In genomic region chr2:45171520-45172173, GRCm38 (mm10) we compare ENCODE assay signal across 11 mouse cellular contexts. TPM values are rescaled to one million over a fixed set of nuclear protein-coding genes. Genes with fewer than 3 reads are reported as not detected.
DNase-seq lines count a peak whose midpoint lies in the region; ATAC-seq and TF ChIP-seq lines count a peak whose summit lies in the region.
"Had no signal": no experiment of that assay in that cellular context is flagged by ENCODE, and none has a peak within 500 bp of the region (broad histone marks: within the 10 kb centered on the region; RNA-seq: fewer than 3 reads in every experiment).

No protein-coding gene starts in this region.

- DNase-seq in heart, postnatal 36 days = no peak
- peak; percentile 94 for DNase-seq in MEL (ENCODE audit: low read depth, low spot score)
- DNase-seq in lung, postnatal 36 days = peak; percentile 62
- no peak for DNase-seq in left cerebral cortex, postnatal 4 days
- no peak for DNase-seq in frontal cortex, adult 2 months (ENCODE audit: extremely low spot score in 1 of 2, low spot score in 1 of 2)
- no peak for DNase-seq in urinary bladder, adult 18-20 months (ENCODE audit: low spot score in 2 of 2)
- DNase-seq: B cell, adult 2 months; gastrocnemius, postnatal 10 days had no signal

- peak; percentile 73 to 78 for TF ChIP-seq EP300 in MEL (IDR thresholded peaks at IDR 0.05; ENCODE audit: low read depth in 1 of 2, low read length in 2 of 2)

- no peaks in the 10 kb centered on the region for H3K27me3 ChIP-seq in heart, embryonic 11.5 days (ENCODE audit: control insufficient read depth, insufficient read depth, low read length)
- no peaks in the 10 kb centered on the region for H3K27me3 ChIP-seq in MEL (ENCODE audit: control insufficient read depth in 1 of 2, insufficient read depth in 2 of 2, low read length in 2 of 2)
- H3K27me3 ChIP-seq: embryonic facial prominence, embryonic 13.5 days had no signal

- no peak for TF ChIP-seq CTCF in MEL (IDR thresholded peaks at IDR 0.05 in 2 of 3, conservative IDR thresholded peaks at IDR 0.05 in 1 of 3; ENCODE audit: control insufficient read depth in 1 of 3, insufficient read depth in 1 of 3, low read depth in 2 of 3, low read length in 3 of 3, poor library complexity in 1 of 3, severe bottlenecking in 1 of 3)

- H3K4me1 ChIP-seq in heart, embryonic 11.5 days (ENCODE audit: control insufficient read depth, insufficient read depth, low read length) = peaks cover 8% of the 10 kb centered on the region; the same call in 1 of the 2 replicates
- H3K4me1 ChIP-seq in MEL (ENCODE audit: control insufficient read depth in 1 of 2, insufficient read depth in 2 of 2, low read length in 2 of 2) = peaks cover 5 to 22% of the 10 kb centered on the region in 2 experiments; a peak in 3 of 4 replicates

- TF ChIP-seq RAD21 in MEL (IDR thresholded peaks at IDR 0.05; ENCODE audit: low read depth, low read length) = no peak

- H3K79me2 ChIP-seq in MEL (ENCODE audit: control insufficient read depth, insufficient read depth, low read length, poor library complexity) = no peaks in the 10 kb centered on the region; the same call in 1 of the 2 replicates

- H3K4me2 ChIP-seq in heart, embryonic 11.5 days = peak overlapping the region; percentile 41
- H3K4me2 ChIP-seq: embryonic facial prominence, embryonic 13.5 days had no signal

- peak in 1 of 2 experiments; percentile 59; a peak in 2 of 4 replicates for TF ChIP-seq POLR2A in MEL (IDR thresholded peaks at IDR 0.05; ENCODE audit: control insufficient read depth in 1 of 2, insufficient read depth in 1 of 2, low read depth in 1 of 2, low read length in 2 of 2, poor library complexity in 1 of 2)

- intact Hi-C loops in heart, postnatal 36 days (cut with DNase I) = no loop called here
- intact Hi-C loops in left cerebral cortex, postnatal 4 days (cut with DNase I) = no loop called here

- H3K9me3 ChIP-seq in heart, embryonic 11.5 days (replicated peaks; ENCODE audit: control insufficient read depth, low read length) = no peaks in the 10 kb centered on the region
- H3K9me3 ChIP-seq in MEL (replicated peaks; ENCODE audit: insufficient read depth, low read length) = no peaks in the 10 kb centered on the region
- H3K9me3 ChIP-seq: embryonic facial prominence, embryonic 13.5 days had no signal

- peak; percentile 80 for ATAC-seq in heart, embryonic 11.5 days (replicated peaks; ENCODE audit: insufficient number of reproducible peaks, low FRiP score, low TSS enrichment)
- ATAC-seq in hematopoietic stem cell, adult 5-6 weeks (replicated peaks in 1 of 2; ENCODE audit: insufficient read depth in 1 of 2, low FRiP score in 2 of 2, low TSS enrichment in 1 of 2, low read depth in 1 of 2, poor library complexity in 2 of 2, severe bottlenecking in 2 of 2) = peak; percentile 52 to 62

- H3K9ac ChIP-seq in heart, embryonic 11.5 days (ENCODE audit: low read depth, low read length) = no peak overlapping the region; the same call in 1 of the 2 replicates
- peak overlapping the region; percentile 78 for H3K9ac ChIP-seq in MEL (ENCODE audit: control insufficient read depth, low read depth, low read length, poor library complexity, severe bottlenecking)
- H3K9ac ChIP-seq: embryonic facial prominence, embryonic 13.5 days had no signal

- 18% methylated on average over 12 of the region's 12 CpGs for WGBS in heart, embryonic 11.5 days (ENCODE audit: insufficient replicate concordance)

- peak overlapping the region; percentile 25; the same call in 1 of the 2 replicates for H3K27ac ChIP-seq in heart, embryonic 11.5 days (ENCODE audit: low read depth, low read length)
- H3K27ac ChIP-seq in MEL (ENCODE audit: control insufficient read depth, low read depth, low read length) = peak overlapping the region; percentile 99
- H3K27ac ChIP-seq: embryonic facial prominence, embryonic 13.5 days had no signal

- no peak overlapping the region for H3K4me3 ChIP-seq in heart, embryonic 11.5 days (ENCODE audit: low read depth, low read length)
- H3K4me3 ChIP-seq in MEL (ENCODE audit: control insufficient read depth in 1 of 2, insufficient read depth in 1 of 2, low read depth in 2 of 2, low read length in 2 of 2) = peak overlapping the region; percentile 53 to 81
- H3K4me3 ChIP-seq: embryonic facial prominence, embryonic 13.5 days had no signal

- no peaks in the 10 kb centered on the region for H3K36me3 ChIP-seq in heart, embryonic 11.5 days (ENCODE audit: control insufficient read depth, insufficient read depth, low read length)
- H3K36me3 ChIP-seq in MEL (ENCODE audit: control insufficient read depth in 1 of 2, insufficient read depth in 2 of 2, low read length in 2 of 2) = peaks cover 0 to 12% of the 10 kb centered on the region in 2 experiments; a peak in 2 of 4 replicates
- H3K36me3 ChIP-seq: embryonic facial prominence, embryonic 13.5 days had no signal

TF ChIP-seq in MEL, 35 proteins besides CTCF, POLR2A, EP300 and RAD21:
- TF ChIP-seq ZKSCAN1 (IDR thresholded peaks at IDR 0.05; ENCODE audit: low read depth, low read length) = no peak
- TF ChIP-seq MYB (IDR thresholded peaks at IDR 0.05; ENCODE audit: low read depth, low read length) = 0 out of 2 replicates have a peak, but pooled peaks have one; percentile 46
- 0 out of 2 replicates have a peak, but pooled peaks have one; percentile 16 for TF ChIP-seq ZC3H11A (IDR thresholded peaks at IDR 0.05; ENCODE audit: low read depth, low read length)
- peak; percentile 77 for TF ChIP-seq GATA1 (IDR thresholded peaks at IDR 0.05; ENCODE audit: low read depth, low read length)
- no peak for TF ChIP-seq HCFC1 (IDR thresholded peaks at IDR 0.05; ENCODE audit: low read depth, low read length)
- TF ChIP-seq JUND (IDR thresholded peaks at IDR 0.05; ENCODE audit: low read depth, low read length) = no peak
- peak; percentile 59; the same call in 1 of the 2 replicates for TF ChIP-seq BHLHE40 (IDR thresholded peaks at IDR 0.05; ENCODE audit: borderline replicate concordance, low read depth, low read length)
- TF ChIP-seq TBP (IDR thresholded peaks at IDR 0.05; ENCODE audit: low read depth, low read length) = no peak
- peak; percentile 43; the same call in 1 of the 2 replicates for TF ChIP-seq ZMIZ1 (IDR thresholded peaks at IDR 0.05; ENCODE audit: low read depth, low read length)
- peak; percentile 23; the same call in 1 of the 2 replicates for TF ChIP-seq SMC3 (IDR thresholded peaks at IDR 0.05; ENCODE audit: low read depth, low read length)
- peak; percentile 96 for TF ChIP-seq MXI1 (IDR thresholded peaks at IDR 0.05; ENCODE audit: low read depth, low read length)
- TF ChIP-seq MAZ (IDR thresholded peaks at IDR 0.05; ENCODE audit: low read depth, low read length) = peak; percentile 77; the same call in 1 of the 2 replicates
- TF ChIP-seq USF1 (IDR thresholded peaks at IDR 0.05; ENCODE audit: low read depth, low read length) = peak; percentile 52; the same call in 1 of the 2 replicates
- no peak for TF ChIP-seq POLR2AphosphoS5 (IDR thresholded peaks at IDR 0.05; ENCODE audit: borderline replicate concordance, low read depth, low read length)
- TF ChIP-seq TAL1 (IDR thresholded peaks at IDR 0.05; ENCODE audit: low read length) = peak; percentile 98
- peak; percentile 30; the same call in 1 of the 2 replicates for TF ChIP-seq RCOR1 (IDR thresholded peaks at IDR 0.05; ENCODE audit: low read depth, low read length)
- TF ChIP-seq GABPA (IDR thresholded peaks at IDR 0.05; ENCODE audit: low read depth, low read length) = no peak
- peak; percentile 11; the same call in 1 of the 2 replicates for TF ChIP-seq NELFE (IDR thresholded peaks at IDR 0.05; ENCODE audit: low read depth, low read length)
- TF ChIP-seq TCF12 (IDR thresholded peaks at IDR 0.05; ENCODE audit: low read depth, low read length) = peak; percentile 80
- TF ChIP-seq NRF1 (IDR thresholded peaks at IDR 0.05; ENCODE audit: insufficient read depth, low read depth, low read length, poor library complexity, severe bottlenecking) = no peak
- TF ChIP-seq ETS1 (IDR thresholded peaks at IDR 0.05; ENCODE audit: low read depth, low read length) = peak; percentile 77
- TF ChIP-seq USF2 (IDR thresholded peaks at IDR 0.05; ENCODE audit: borderline replicate concordance in 1 of 2, insufficient read depth in 1 of 2, low read depth in 1 of 2, low read length in 2 of 2) = no peak
- TF ChIP-seq UBTF (IDR thresholded peaks at IDR 0.05; ENCODE audit: borderline replicate concordance, insufficient read depth, low read depth, low read length) = no peak
- TF ChIP-seq MYC (IDR thresholded peaks at IDR 0.05; ENCODE audit: low read depth, low read length) = peak; percentile 98
- TF ChIP-seq MAX (IDR thresholded peaks at IDR 0.05; ENCODE audit: low read length) = peak; percentile 93
- TF ChIP-seq E2F4 (IDR thresholded peaks at IDR 0.05; ENCODE audit: borderline replicate concordance, low read depth, low read length) = no peak
- TF ChIP-seq MAFK (IDR thresholded peaks at IDR 0.05; ENCODE audit: borderline replicate concordance, low read depth, low read length) = peak; percentile 59
- TF ChIP-seq SIN3A (IDR thresholded peaks at IDR 0.05; ENCODE audit: low read length) = peak; percentile 87

RNA-seq across cellular contexts. Expression of gene Zeb2, which starts 54.5 kb away (rescaled TPM):
- polyA plus RNA-seq in heart, embryonic 11.5 days (2014; fragmentation: Nextera tagmentation; extraction: Ambion mirVana) = 27.2 and 27.5 TPM in 2 replicates
- 10 to 100 TPM; 53.1 to 54.2 TPM for total RNA-seq in heart, postnatal 36 days (2021)
- total RNA-seq in MEL (2012; rRNA removed) = 12.9 and 14.8 TPM in 2 replicates
- polyA plus RNA-seq in MEL (2012; ENCODE audit: insufficient read depth in 1 of 2, insufficient read length in 2 of 2, low read depth in 1 of 2, low replicate concordance in 2 of 2, missing spikeins in 1 of 2) = 10 to 100 TPM in 1 of 2 experiments, not detected in 1; 12.8 TPM
- total RNA-seq in hematopoietic stem cell, adult 5-6 weeks (2017) = 71.9 and 80.3 TPM in 2 replicates
- total RNA-seq in left cerebral cortex, postnatal 4 days (2021) = 100 to 1,000 TPM; 451 to 546 TPM
- 97.6 and 109 TPM in 2 replicates for polyA plus RNA-seq in frontal cortex, adult 2 months (2012; rRNA removed)

Comparison
In these comparisons a context has a peak if more than half of its experiments do, and no peak if none do; other contexts are left out.
1. DNase-seq: peak in MEL (single experiment) and lung, postnatal 36 days (single experiment); none in heart, postnatal 36 days (0 of 2), left cerebral cortex, postnatal 4 days (single experiment), frontal cortex, adult 2 months (0 of 2) and urinary bladder, adult 18-20 months (0 of 2).